Mouse (Mus musculus) embryonic facial prominence, embryonic 12.5 days (tissue): ENCODE data around the gene Aff2. TPM values are rescaled to one million over a fixed set of nuclear protein-coding genes. Genes with fewer than 3 reads are reported as not detected.

Source experiments
- ATAC-seq: fragments of 200-750 bp; cut with Nextera tagmentation; 2 replicates; pipeline ENCODE4 v1.8.0; 2017; ENCODE audit not compliant: insufficient number of reproducible peaks, insufficient read depth, low FRiP score, low TSS enrichment
- H3K27ac ChIP-seq: fragments of 300-500 bp; sonication (generic); 2 replicates; pipeline ENCODE4 v1.5.1; 2016; ENCODE audit warnings: mild to moderate bottlenecking
- H3K27me3 ChIP-seq: fragments of 300-500 bp; sonication (generic); 2 replicates; pipeline ENCODE4 v1.6.1; 2016; ENCODE audit warnings: mild to moderate bottlenecking, moderate library complexity
- H3K36me3 ChIP-seq: fragments of 300-500 bp; sonication (generic); 2 replicates; pipeline ENCODE4 v1.6.1; 2016; ENCODE audit warnings: mild to moderate bottlenecking
- H3K4me1 ChIP-seq: fragments of 300-500 bp; sonication (generic); 2 replicates; pipeline ENCODE4 v1.6.1; 2016
- H3K4me2 ChIP-seq: fragments of 300-500 bp; sonication (generic); replicated peaks from 2 replicates; pipeline ENCODE4 v1.6.1; 2016; ENCODE audit warnings: mild to moderate bottlenecking, moderate library complexity
- H3K4me3 ChIP-seq: fragments of 300-500 bp; sonication (generic); 2 replicates; pipeline ENCODE4 v1.5.1; 2016; ENCODE audit warnings: mild to moderate bottlenecking
- H3K9ac ChIP-seq: fragments of 300-500 bp; sonication (generic); 2 replicates; pipeline ENCODE4 v1.6.1; 2016; ENCODE audit warnings: mild to moderate bottlenecking, moderate library complexity
- H3K9me3 ChIP-seq: fragments of 300-500 bp; sonication (generic); 2 replicates; pipeline ENCODE4 v1.6.1; 2016; ENCODE audit warnings: mild to moderate bottlenecking, moderate library complexity
- WGBS: fragments of 180-500 bp; shearing (Covaris S2); methylation state at CpG from one replicate; pipeline ENCODE4 v1.1.7; 2016; 5-methylcytosine and 5-hydroxymethylcytosine counted together
- polyA plus RNA-seq: library from polyadenylated mRNA; unstranded; fragments of >200 nt; fragmentation: Nextera tagmentation; extraction: Ambion mirVana; gene quantifications from 2 replicates; pipeline ENCODE4 v1.2.1, GENCODE M21; 2016

The Aff2 gene
- polyA plus RNA-seq, 1 experiment from 2014 or later: 12.5 TPM

DNA sequence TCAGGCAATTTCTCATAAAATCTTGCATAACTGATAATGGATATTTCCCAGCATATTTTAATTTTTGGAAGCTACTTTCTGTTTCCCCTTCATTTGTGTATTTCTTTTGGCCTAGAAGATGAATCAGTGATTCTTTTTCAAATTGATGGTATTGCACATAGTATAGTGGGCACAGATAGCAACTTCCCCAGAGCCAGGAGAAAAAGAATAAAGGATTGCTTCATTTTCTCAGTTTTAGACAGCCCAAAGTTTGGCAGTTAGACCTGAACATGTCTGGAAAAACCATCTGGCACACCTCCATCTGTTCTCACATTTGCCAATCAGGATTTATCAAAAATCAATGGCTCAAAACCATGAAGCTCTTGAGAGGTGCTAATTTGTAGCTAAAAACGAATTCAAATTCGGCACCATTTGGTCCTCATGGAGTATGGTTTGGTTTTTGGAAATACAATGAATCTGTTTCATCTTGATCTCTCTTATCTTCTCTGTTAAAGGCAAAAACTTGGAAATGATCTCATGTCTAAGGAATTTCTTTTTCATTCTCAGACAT lies 441.9 kb downstream of the Aff2 start:
- H3K4me1 ChIP-seq: no peaks in the 10 kb centered on the region
- H3K4me3 ChIP-seq: no peak overlapping the region
- no peak overlapping the region for H3K4me2 ChIP-seq
- no peak overlapping the region for H3K9ac ChIP-seq
- H3K9me3 ChIP-seq: no peaks in the 10 kb centered on the region
- ATAC-seq: no peak
- no peaks in the 10 kb centered on the region for H3K27me3 ChIP-seq
- H3K27ac ChIP-seq: no peak overlapping the region
- WGBS: 77% methylated on average over 2 of the region's 2 CpGs
- H3K36me3 ChIP-seq: no peaks in the 10 kb centered on the region

DNA sequence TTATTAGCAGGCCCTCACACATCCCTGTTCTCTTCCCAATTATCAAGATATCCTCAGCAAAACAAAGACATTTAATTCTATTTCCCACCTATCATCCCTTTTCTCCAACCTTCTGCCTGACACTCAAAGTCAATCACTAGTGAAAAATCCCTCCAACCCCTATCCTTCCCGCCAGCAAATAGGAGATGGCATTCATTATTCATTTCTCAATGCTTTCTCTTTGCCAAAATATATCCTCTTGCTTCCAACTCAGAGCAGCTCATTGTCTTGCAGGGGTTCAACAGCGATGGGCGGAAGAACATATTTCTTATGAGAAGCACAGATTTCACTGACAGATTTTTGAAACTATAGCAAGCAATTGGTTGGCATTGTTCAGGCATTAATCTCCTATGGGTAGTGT lies 442.4 kb downstream of the Aff2 start:
- Histone ChIP-seq H3K4me1 (no peaks in the 10 kb centered on the region), H3K9ac (no peak overlapping the region), H3K4me3 (no peak overlapping the region), H3K27me3 (no peaks in the 10 kb centered on the region), H3K27ac (no peak overlapping the region), H3K4me2 (no peak overlapping the region), H3K36me3 (no peaks in the 10 kb centered on the region), H3K9me3 (no peaks in the 10 kb centered on the region)
- ATAC-seq: no peak
- 84% methylated on average over 3 of the region's 3 CpGs for WGBS

DNA sequence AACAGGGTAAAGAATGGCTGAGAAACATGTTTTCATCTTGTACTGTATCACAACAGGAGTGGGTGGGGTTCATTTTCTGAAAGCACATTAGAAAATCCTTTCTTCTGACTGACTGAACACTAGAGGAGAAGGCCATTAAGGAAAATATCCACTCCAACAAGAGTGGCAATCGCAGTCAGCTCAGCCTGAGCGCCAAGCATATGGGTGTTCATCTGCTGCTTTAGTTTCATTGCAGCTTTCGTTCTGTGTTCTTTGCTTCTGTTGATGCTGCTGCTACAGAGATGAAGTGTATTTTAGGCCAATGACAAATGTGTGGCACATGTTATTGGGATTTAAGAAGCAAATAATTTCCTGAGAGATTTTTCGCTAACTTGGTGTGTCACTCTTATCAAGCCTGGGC lies 451.7 kb downstream of the Aff2 start:
- H3K9ac ChIP-seq: no peak overlapping the region
- H3K36me3 ChIP-seq: no peaks in the 10 kb centered on the region
- no peak overlapping the region for H3K4me2 ChIP-seq
- no peak overlapping the region for H3K27ac ChIP-seq
- H3K9me3 ChIP-seq: no peaks in the 10 kb centered on the region
- H3K4me3 ChIP-seq: no peak overlapping the region
- H3K27me3 ChIP-seq: no peaks in the 10 kb centered on the region
- H3K4me1 ChIP-seq: no peaks in the 10 kb centered on the region
- ATAC-seq: no peak
- WGBS: 85% methylated on average over 4 of the region's 4 CpGs

DNA sequence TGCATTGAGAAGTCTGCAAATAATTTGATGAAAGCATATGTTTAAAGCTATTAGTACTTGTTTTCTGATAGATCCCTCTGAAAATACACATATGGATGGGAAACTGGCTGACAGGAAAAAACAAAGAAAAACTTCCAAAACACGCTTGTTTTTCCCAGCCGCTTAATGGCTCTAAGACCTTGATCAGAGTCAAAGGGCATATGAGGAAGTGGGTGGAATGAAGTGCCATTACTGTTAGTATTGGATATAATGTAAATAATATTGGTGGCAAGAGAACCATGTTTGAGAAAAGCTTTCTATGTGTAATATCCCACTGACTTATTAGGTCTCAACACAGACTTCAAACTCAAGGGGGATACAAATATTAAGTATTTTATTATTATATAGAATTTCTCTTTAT lies 455.0 kb downstream of the Aff2 start:
- H3K9me3 ChIP-seq: no peaks in the 10 kb centered on the region
- no peak overlapping the region for H3K4me3 ChIP-seq
- no peak overlapping the region for H3K27ac ChIP-seq
- H3K4me1 ChIP-seq: no peaks in the 10 kb centered on the region
- ATAC-seq: no peak
- 73% methylated on average over 2 of the region's 2 CpGs for WGBS
- no peaks in the 10 kb centered on the region for H3K27me3 ChIP-seq
- no peak overlapping the region for H3K9ac ChIP-seq
- H3K4me2 ChIP-seq: no peak overlapping the region
- H3K36me3 ChIP-seq: no peaks in the 10 kb centered on the region

DNA sequence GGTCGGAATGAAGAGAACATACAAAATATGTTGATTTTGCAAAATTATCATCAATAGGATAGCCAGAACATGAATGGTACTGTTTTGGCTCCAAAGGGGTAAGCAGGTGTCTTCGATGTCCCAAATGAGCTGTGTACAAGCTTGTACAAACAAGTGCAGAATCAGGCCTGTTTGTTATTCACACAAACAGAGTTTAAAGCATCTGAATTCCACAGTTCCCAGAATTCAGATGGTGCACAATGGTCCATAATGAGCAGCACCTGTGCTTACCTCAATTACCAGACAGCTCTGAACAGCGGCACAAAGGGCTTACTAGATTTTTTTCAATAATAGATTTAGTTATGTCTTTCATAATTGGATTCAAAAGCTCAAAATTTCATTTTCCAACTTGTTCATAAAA lies 457.6 kb downstream of the Aff2 start:
- H3K4me3 ChIP-seq: no peak overlapping the region
- no peaks in the 10 kb centered on the region for H3K27me3 ChIP-seq
- no peak overlapping the region for H3K9ac ChIP-seq
- H3K4me2 ChIP-seq: no peak overlapping the region
- H3K4me1 ChIP-seq: no peaks in the 10 kb centered on the region
- no peak for ATAC-seq
- no peak overlapping the region for H3K27ac ChIP-seq
- H3K36me3 ChIP-seq: no peaks in the 10 kb centered on the region
- no peaks in the 10 kb centered on the region for H3K9me3 ChIP-seq
- 83% methylated on average over 3 of the region's 3 CpGs for WGBS

DNA sequence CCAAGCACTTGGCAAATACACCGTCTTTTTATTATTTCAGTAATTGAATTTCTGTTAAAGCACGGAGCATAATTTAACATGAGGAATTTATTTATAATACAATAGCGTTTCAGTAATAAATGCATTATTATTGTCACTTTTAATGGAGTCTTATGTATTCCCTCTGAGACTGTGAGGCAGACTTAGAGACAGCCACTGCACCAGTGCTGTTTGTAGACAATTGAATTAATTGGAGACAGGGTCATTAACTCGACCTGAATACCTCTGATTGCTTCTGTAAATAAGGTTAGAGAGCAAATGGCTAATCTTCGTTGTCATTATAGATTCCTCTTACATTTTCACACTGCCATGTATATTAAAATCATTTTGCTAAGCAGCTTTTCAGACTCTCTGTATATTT lies 458.1 kb downstream of the Aff2 start:
- no peak overlapping the region for H3K4me2 ChIP-seq
- H3K9ac ChIP-seq: no peak overlapping the region
- ATAC-seq: no peak
- no peak overlapping the region for H3K4me3 ChIP-seq
- H3K4me1 ChIP-seq: no peaks in the 10 kb centered on the region
- H3K27me3 ChIP-seq: no peaks in the 10 kb centered on the region
- H3K27ac ChIP-seq: no peak overlapping the region
- H3K36me3 ChIP-seq: no peaks in the 10 kb centered on the region
- WGBS: 63% methylated on average over 5 of the region's 5 CpGs
- no peaks in the 10 kb centered on the region for H3K9me3 ChIP-seq

DNA sequence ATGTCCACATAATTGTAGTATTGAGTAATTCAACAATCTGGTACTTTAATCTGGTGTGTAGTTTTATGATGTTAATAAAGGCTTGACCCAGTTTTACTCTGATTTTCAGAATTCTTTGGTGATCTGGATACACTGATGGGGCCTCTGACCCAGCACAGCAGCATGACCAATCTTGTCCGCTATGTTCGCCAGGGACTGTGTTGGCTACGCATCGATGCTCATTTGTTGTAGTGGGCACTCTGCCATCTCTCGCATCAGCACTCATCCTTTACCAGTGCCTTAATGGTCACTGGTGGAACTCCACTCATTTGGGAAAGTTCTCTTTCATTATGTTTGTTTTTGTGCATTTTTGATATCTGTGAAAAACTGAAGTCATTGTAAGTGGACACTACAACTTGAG lies 507.5 kb downstream of the Aff2 start:
- Histone ChIP-seq H3K4me2 (no peak overlapping the region), H3K27me3 (no peaks in the 10 kb centered on the region), H3K9me3 (no peaks in the 10 kb centered on the region), H3K4me3 (no peak overlapping the region), H3K27ac (no peak overlapping the region), H3K9ac (no peak overlapping the region), H3K4me1 (no peaks in the 10 kb centered on the region), H3K36me3 (no peaks in the 10 kb centered on the region)
- WGBS: 90% methylated on average over 5 of the region's 5 CpGs
- no peak for ATAC-seq

DNA sequence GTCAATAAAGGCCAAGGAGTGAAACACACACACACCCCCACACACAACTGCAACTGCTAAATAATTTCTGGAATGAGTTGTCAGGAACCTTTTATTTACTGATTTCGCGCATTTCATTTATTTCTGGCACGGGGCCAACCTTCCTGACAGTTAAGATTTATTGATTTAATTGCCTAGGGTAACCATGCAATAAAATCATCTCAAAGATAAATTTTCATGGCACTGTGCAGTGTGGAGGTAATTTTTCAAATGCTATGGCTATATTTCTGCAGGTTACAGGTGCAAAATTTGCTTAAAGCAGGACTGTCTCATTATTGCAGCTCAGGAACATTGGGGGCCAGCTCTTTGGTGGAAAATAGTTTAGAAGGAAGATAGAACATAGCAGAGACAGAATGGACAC lies 531.6 kb downstream of the Aff2 start:
- Histone ChIP-seq H3K4me1 (no peaks in the 10 kb centered on the region), H3K36me3 (no peaks in the 10 kb centered on the region), H3K9me3 (no peaks in the 10 kb centered on the region), H3K4me2 (no peak overlapping the region), H3K4me3 (no peak overlapping the region), H3K9ac (no peak overlapping the region), H3K27me3 (no peaks in the 10 kb centered on the region), H3K27ac (no peak overlapping the region)
- WGBS: 82% methylated on average over 3 of the region's 3 CpGs
- no peak for ATAC-seq
